Mouse (Mus musculus) bone marrow macrophage, adult 2 months (primary cell): Measurements from ENCODE around the gene Ap3b1. TPM values are rescaled to one million over a fixed set of nuclear protein-coding genes. Genes with fewer than 3 reads are reported as not detected.
A peak's percentile ranks its signal among the peaks of the same experiment; 100 is the strongest.
"Not testable (repeated sequence)": the region's sequence is repeated elsewhere in the genome, so short reads cannot be mapped to it uniquely, and the experiment has no call there.

Source experiments
- H3K27ac ChIP-seq: 2 replicates; pipeline ENCODE4 v1.5.1; 2012; ENCODE audit warnings: low read depth, low read length; ENCODE audit not compliant: insufficient read depth
- H3K4me1 ChIP-seq: 2 replicates; pipeline ENCODE4 v1.6.1; 2012; ENCODE audit warnings: low read length; ENCODE audit not compliant: control insufficient read depth, insufficient read depth
- H3K4me3 ChIP-seq: 2 replicates; pipeline ENCODE4 v1.5.1; 2012; ENCODE audit warnings: mild to moderate bottlenecking, low read length, moderate library complexity; ENCODE audit not compliant: insufficient read depth
- CTCF ChIP-seq: IDR thresholded peaks from 2 replicates; pipeline ENCODE4 v1.5.1; 2012; ENCODE audit warnings: low read depth, mild to moderate bottlenecking, low read length, moderate library complexity
- POLR2A ChIP-seq: IDR thresholded peaks from 2 replicates; pipeline ENCODE4 v1.6.1; 2012; ENCODE audit warnings: mild to moderate bottlenecking, low read depth, low read length, borderline replicate concordance
- polyA plus RNA-seq: library from polyadenylated mRNA; stranded (reverse); fragments of >200 nt; gene quantifications from 2 replicates; pipeline ENCODE4 v1.2.4, GENCODE M21; 2012; ENCODE audit not compliant: missing spikeins, insufficient read depth, insufficient read length

Gene Ap3b1
- 73.7 and 77.7 TPM in 2 replicates for polyA plus RNA-seq

DNA sequence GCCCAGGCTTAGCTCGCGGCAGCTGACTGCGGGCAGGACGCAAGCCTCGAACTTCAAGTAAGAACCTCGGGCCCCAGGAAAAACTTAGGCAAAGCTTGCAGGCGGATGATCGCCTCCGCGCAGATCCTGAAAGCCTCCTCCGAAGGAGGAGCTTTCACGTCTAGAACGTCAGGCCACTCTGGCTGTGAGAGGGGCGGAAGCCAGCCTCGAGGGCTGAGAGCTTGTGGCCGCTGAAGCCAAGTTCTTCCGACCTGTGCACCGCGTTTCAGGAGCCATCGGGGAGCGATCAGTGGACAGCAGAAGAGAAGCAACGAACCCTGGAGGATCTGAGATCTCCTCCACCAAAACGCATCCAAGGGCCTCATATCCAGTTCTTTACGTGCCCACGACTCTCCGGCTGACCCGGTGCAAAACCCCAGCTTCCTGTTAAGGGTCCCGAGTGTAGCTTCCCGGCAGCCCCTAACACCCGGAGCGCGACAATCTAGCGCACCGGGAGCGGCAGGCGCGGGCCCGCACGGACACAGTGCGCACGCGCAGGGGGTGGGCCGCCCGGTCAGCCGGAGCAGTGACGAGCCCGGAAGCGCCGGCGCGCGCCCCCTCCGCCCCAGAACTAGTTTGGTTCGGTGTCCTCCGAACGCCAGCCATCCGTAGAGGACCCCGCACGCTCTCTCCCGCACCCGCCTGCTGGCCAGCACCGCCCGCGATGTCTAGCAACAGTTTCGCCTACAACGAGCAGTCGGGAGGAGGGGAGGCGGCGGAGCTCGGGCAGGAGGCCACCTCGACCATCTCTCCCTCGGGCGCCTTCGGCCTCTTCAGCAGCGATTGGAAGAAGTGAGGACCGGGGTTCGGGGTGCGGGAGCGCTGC, at the start of gene Ap3b1:
TSS of gene Ap3b1 (plus strand) at position 560 of the 865 bp plus-strand sequence.
- TF ChIP-seq CTCF = no peak
- no peak for TF ChIP-seq POLR2A
- H3K4me1 ChIP-seq = peaks cover 12% of the 10 kb centered on the region
- peak within 1 kb of the TSS; percentile 78 for H3K27ac ChIP-seq
- H3K4me3 ChIP-seq = peak within 1 kb of the TSS; percentile 89

DNA sequence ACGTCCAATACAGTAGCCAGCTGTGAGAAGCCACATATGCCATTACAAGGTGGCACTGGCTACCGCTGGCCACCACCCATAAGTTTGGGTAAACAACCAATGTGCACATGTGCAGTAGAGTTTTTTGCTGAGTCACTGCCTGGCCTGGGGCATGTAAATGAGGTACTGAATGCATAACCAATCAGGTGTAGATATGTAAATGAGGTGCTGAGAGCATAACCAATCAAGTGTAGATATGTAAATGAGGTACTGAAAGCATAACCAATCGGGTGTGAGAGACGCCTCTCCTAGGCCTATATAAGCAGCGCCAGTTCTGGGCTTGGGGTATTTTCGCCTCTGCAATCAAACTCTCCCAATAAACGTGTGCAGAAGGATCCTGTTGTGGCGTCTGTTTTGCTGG, 45.9 kb upstream of the Ap3b1 start:
- H3K27ac ChIP-seq, H3K4me3 ChIP-seq, H3K4me1 ChIP-seq: not testable (repeated sequence)

DNA sequence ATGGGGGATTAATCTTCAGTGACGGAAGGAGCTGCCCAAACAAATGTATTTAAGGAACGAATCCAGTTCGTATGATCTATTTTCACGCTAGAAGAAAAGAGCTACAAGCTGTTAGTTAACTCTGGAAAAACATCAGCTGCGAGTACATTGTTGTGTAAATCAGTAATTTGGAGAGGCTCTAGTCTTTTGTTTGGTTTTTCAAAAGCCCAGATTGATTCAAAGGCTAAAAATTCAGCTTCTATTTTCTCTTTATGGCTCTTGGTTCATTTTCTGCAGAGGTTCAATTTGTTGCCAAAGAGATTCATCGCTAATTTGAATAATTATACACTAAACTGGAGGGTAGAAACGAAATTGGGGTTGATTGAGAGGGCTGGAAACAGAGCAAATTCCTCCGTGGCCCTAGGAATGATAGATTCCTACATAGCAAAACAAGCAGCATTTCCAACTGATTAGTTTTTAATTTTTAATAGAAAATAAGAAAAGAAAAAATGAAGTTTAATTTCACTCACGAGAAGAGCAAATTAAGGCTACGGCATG, 41.7 kb upstream of the Ap3b1 start:
- Histone ChIP-seq H3K4me1 (peaks cover 4% of the 10 kb centered on the region), H3K4me3 (no peak overlapping the region), H3K27ac (no peak overlapping the region)
- no peak for TF ChIP-seq POLR2A
- TF ChIP-seq CTCF = no peak

DNA sequence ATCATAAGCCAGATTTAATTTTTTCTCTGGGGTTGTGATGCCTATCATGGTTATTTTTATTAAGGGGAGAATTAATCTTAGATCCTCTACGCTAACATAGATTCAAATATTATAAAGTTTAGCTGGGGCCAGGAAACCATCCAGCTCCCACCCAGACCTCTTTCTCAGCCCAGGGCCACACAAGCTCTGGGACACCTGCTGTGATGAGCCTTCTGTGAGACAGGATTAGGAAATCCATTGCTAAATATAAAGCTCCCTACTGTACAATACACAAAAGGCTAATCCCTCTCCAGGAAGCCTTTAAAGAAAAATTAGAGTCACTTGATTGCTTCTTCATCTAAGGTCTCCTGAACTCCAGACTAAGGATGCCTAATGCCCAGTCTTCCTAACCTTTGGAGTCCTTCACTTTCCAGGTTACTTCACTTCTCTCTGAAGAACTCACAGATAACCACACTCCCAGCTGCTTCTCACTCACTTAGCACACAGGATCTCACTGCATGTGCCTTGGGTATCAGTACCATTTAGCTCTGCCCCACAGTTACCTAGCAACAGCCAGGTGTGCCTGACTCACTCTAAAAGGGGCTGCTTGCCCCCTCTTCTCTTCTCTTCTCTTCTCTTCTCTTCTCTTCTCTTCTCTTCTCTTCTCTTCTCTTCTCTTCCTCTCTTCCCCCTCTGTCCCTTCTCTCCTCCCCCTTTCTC, 37.5 kb upstream of the Ap3b1 start:
- peaks cover 12% of the 10 kb centered on the region for H3K4me1 ChIP-seq
- no peak overlapping the region for H3K4me3 ChIP-seq
- H3K27ac ChIP-seq = no peak overlapping the region
- TF ChIP-seq POLR2A = no peak
- no peak for TF ChIP-seq CTCF

DNA sequence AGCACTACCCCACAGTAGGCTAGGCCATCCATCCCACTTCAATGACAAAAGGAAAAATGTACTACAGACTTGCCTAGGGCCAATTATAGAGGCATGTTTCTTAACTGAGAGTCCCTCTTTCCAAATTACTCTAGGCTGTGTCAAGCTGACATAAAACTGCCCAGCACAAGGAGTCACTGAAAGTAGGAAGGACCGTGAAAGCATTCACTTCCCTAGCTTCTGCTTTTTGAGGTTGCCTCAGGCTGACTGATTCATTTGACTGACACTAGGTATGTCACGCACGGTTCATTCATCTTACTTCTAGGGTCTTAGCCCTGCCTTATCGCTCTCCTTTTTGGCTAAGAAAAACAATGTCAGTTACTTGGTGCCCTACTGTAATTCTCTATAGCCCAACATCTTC, 36.3 kb upstream of the Ap3b1 start:
- Histone ChIP-seq H3K27ac (no peak overlapping the region), H3K4me1 (peaks cover 12% of the 10 kb centered on the region), H3K4me3 (no peak overlapping the region)
- TF ChIP-seq POLR2A (no peak), CTCF (no peak)

DNA sequence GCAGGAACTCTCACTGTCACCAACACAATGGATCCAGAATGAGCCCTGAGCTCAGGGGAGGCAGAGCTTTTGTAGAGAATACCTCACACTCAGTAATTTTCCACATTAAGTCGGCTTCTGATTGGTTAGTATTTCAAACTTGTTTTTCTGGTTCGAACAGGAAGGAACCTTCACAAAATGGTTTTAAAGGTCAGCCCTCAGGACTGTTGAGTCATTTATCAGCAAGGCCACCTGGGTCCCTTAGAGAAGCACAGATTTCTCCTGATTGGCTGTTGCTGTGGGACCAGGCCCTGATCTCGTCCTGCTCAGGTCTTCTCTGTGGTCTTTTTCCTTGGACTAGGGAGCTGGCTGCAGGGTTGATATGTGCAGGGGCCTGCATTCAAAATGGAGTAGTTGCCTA, 30.7 kb upstream of the Ap3b1 start:
- TF ChIP-seq POLR2A (no peak), CTCF (no peak)
- Histone ChIP-seq H3K4me3 (no peak overlapping the region), H3K4me1 (peaks cover 6% of the 10 kb centered on the region; the same call in 1 of the 2 replicates), H3K27ac (no peak overlapping the region)

DNA sequence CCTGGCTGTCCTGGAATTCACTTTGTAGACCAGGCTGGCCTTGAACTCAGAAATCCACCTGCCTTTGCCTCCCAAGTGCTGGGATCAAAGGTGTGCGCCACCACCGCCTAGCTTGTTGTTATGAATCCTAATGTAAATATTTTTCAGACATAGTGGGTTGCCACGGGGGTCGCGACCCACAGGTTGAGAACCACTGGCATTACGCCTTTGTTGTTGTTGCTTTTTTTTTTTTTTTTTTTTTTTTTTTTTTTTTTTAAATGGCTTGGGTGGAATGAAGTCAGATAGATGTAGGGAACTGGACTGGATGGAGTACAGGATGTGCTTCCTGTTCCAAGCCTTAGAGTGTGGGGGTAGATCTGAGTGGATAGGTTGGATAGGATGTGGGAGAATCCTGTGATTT, 29.8 kb upstream of the Ap3b1 start:
- not testable (repeated sequence) for H3K4me1 ChIP-seq, H3K4me3 ChIP-seq, H3K27ac ChIP-seq

DNA sequence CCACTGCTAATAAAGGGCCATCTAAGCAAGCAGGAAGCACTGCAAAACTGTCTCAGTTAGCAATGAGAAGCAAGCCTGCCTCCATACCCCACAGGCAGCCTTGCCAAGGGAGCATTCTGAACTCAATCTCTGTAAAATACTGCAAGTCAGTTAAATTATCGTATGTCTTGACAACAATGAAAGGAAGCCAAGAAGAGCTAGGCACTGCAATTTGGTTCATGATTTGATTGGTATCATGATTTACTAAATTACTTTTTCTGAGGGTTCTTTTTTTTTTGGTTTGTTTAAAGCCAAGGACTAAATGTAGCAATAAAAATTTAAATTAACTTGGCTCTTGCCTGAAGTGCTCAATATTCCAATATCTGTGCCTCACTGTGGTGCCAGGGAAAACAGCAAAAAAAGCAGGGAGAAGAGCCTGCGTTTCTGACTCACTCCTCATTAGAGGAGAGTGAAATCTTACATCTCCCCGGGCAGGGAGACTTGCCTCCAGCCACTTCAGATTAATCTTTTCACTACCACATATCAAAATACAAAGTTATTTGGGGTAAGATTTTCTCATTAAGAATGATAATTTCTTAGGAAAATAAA, 28.3 kb upstream of the Ap3b1 start:
- H3K27ac ChIP-seq = no peak overlapping the region
- peaks cover 6% of the 10 kb centered on the region; the same call in 1 of the 2 replicates for H3K4me1 ChIP-seq
- no peak overlapping the region for H3K4me3 ChIP-seq
- TF ChIP-seq CTCF = no peak
- TF ChIP-seq POLR2A = no peak

DNA sequence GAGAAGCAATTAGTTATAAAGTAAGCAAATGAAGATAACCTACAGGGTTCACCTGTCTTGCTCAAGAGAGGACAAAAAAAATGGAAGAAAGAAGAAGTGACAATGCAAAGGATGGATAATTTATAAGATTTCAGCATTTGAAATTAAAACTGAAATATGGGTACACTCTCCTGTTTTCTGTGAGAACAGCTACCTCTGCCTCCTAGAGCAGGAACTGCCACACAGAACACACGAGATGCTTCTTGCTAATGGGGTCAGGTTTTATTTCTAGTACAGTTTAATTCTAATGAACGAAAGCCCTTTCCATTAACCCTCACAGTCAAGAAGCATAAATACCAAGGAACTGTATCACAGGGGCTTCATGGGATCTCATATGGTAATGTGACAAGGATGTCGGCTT, 20.4 kb upstream of the Ap3b1 start:
- Histone ChIP-seq H3K4me3 (no peak overlapping the region), H3K27ac (no peak overlapping the region), H3K4me1 (no peaks in the 10 kb centered on the region)
- TF ChIP-seq CTCF (no peak), POLR2A (no peak)

DNA sequence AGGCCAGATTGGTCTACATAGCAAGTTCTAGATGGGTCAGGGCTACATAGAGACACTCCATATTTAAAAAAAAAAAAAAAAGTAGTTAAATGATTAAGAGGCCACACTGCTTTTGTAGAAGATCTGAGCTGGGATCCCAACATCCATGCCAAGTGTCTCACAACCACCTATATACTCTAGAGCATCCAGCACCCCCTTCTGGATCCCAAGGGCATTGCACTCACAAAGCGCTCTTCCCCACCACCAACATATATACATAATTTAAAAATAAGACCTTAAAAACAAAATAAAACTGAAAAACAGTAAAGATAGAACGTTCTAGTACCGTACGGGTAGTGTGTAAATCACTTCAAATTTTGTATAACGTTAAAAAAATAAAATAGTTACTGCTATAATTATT, 15.6 kb upstream of the Ap3b1 start:
- TF ChIP-seq POLR2A = no peak
- TF ChIP-seq CTCF = no peak
- Histone ChIP-seq H3K4me1 (no peaks in the 10 kb centered on the region), H3K4me3 (no peak overlapping the region), H3K27ac (no peak overlapping the region)

DNA sequence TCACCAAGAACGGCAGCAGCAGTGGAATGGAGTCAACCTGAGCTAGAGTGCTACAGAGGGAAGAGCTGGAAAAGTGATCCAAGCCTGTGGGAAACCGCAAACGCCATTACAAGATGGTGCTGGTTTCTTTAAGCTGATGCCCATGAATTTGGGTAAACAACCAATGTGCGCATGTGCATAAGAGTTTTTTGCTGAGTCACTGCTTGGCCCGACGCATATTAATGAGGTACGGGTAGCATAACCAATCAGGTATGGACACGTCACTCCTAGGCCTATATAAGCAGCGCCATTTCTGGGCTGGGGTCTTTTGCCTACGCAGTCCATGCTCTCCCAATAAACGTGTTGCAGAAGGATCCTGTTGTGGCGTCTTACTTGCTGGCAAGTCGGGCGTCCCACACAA, 14.2 kb upstream of the Ap3b1 start:
- H3K27ac ChIP-seq, H3K4me1 ChIP-seq, H3K4me3 ChIP-seq: not testable (repeated sequence)
